Mouse (Mus musculus) bone marrow macrophage, adult 2 months (primary cell): Measurements from ENCODE around the gene Lrrc61.

Source experiments
- CTCF ChIP-seq: IDR thresholded peaks from 2 replicates; pipeline ENCODE4 v1.5.1; 2012; ENCODE audit warnings: low read depth, mild to moderate bottlenecking, low read length, moderate library complexity
- POLR2A ChIP-seq: IDR thresholded peaks from 2 replicates; pipeline ENCODE4 v1.6.1; 2012; ENCODE audit warnings: mild to moderate bottlenecking, low read depth, low read length, borderline replicate concordance

GRCm38 (mm10) chr6:48589194-48589750 lies 34.7 kb downstream of the Lrrc61 start, which contains the start of gene Gm45021:
- TF ChIP-seq POLR2A (no peak), CTCF (no peak)
